ENCODE assay signal across 9 mouse cellular contexts in genomic region chr12:111275150-111275841, GRCm38 (mm10). TPM values are rescaled to one million over a fixed set of nuclear protein-coding genes. Genes with fewer than 3 reads are reported as not detected.
DNase-seq lines count a peak whose midpoint lies in the region; ATAC-seq and TF ChIP-seq lines count a peak whose summit lies in the region.
"Had no signal": no experiment of that assay in that cellular context is flagged by ENCODE, and none has a peak within 500 bp of the region (broad histone marks: within the 10 kb centered on the region; RNA-seq: fewer than 3 reads in every experiment).

No protein-coding gene starts in this region.

- peak overlapping the region; percentile 45 for H3K4me3 ChIP-seq in kidney, embryonic 14.5 days (ENCODE audit: low read length)
- H3K4me3 ChIP-seq in forebrain, postnatal 0 days (ENCODE audit: low read depth, low read length): peak overlapping the region; percentile 48
- peak overlapping the region; percentile 53 for H3K4me3 ChIP-seq in midbrain, embryonic 10.5 days

- H3K27me3 ChIP-seq in kidney, embryonic 14.5 days (ENCODE audit: control insufficient read depth, insufficient read depth, low read length): peaks cover 70% of the 10 kb centered on the region
- H3K27me3 ChIP-seq in forebrain, postnatal 0 days (ENCODE audit: insufficient read depth, low read length): peaks cover 54% of the 10 kb centered on the region
- H3K27me3 ChIP-seq in midbrain, embryonic 10.5 days (ENCODE audit: low read depth, poor library complexity, severe bottlenecking): peaks cover 75% of the 10 kb centered on the region

- no peaks in the 10 kb centered on the region for H3K36me3 ChIP-seq in kidney, embryonic 14.5 days (ENCODE audit: control insufficient read depth, insufficient read depth, low read length)
- H3K36me3 ChIP-seq in forebrain, postnatal 0 days (ENCODE audit: insufficient read depth): no peaks in the 10 kb centered on the region
- no peaks in the 10 kb centered on the region for H3K36me3 ChIP-seq in midbrain, embryonic 10.5 days

- H3K9ac ChIP-seq in kidney, embryonic 14.5 days (ENCODE audit: low read depth, low read length): peak overlapping the region; percentile 45
- H3K9ac ChIP-seq in forebrain, postnatal 0 days: peak overlapping the region; percentile 62

- ATAC-seq in kidney, embryonic 14.5 days (ENCODE audit: low FRiP score, low TSS enrichment): peak; percentile 14; the same call in 1 of the 2 replicates
- ATAC-seq in forebrain, postnatal 0 days: no peak

- peaks cover 6% of the 10 kb centered on the region; the same call in 1 of the 2 replicates for H3K9me3 ChIP-seq in kidney, embryonic 14.5 days (ENCODE audit: control insufficient read depth, low read length)
- H3K9me3 ChIP-seq in forebrain, postnatal 0 days (ENCODE audit: low read length): no peaks in the 10 kb centered on the region
- 0 out of 2 replicates have a peak, but pooled peaks cover 8% of the 10 kb centered on the region for H3K9me3 ChIP-seq in midbrain, embryonic 10.5 days (replicated peaks)

- no peak overlapping the region for H3K27ac ChIP-seq in kidney, embryonic 14.5 days (ENCODE audit: low read depth, low read length)
- H3K27ac ChIP-seq in forebrain, postnatal 0 days (ENCODE audit: low read depth, low read length): no peak overlapping the region
- no peak overlapping the region for H3K27ac ChIP-seq in midbrain, embryonic 10.5 days (replicated peaks)
- H3K27ac ChIP-seq: macrophage had no signal

- TF ChIP-seq CTCF in forebrain, postnatal 0 days (IDR thresholded peaks at IDR 0.05; ENCODE audit: low read depth): no peak

- peaks cover 18% of the 10 kb centered on the region for H3K4me1 ChIP-seq in kidney, embryonic 14.5 days (ENCODE audit: control insufficient read depth, insufficient read depth, low read length)
- 0 out of 2 replicates have a peak, but pooled peaks cover 3% of the 10 kb centered on the region for H3K4me1 ChIP-seq in forebrain, postnatal 0 days (ENCODE audit: insufficient read depth)
- peaks cover 36% of the 10 kb centered on the region for H3K4me1 ChIP-seq in midbrain, embryonic 10.5 days

- WGBS in kidney, embryonic 14.5 days: under 1% methylated on average over 46 of the region's 58 CpGs
- WGBS in forebrain, postnatal 0 days: 3% methylated on average over 58 of the region's 58 CpGs
- WGBS in midbrain, embryonic 10.5 days: under 1% methylated on average over 58 of the region's 58 CpGs

- intact Hi-C loops in left cerebral cortex, postnatal 10 days (cut with DNase I): no loop called here

- peak overlapping the region; percentile 67 for H3K4me2 ChIP-seq in kidney, embryonic 14.5 days (replicated peaks; ENCODE audit: low read depth, low read length)
- peak overlapping the region; percentile 82 for H3K4me2 ChIP-seq in forebrain, postnatal 0 days (ENCODE audit: low read depth)

- no peak for DNase-seq in kidney, adult 8-10 months
- DNase-seq in adrenal gland, postnatal 10 days: peak; percentile 77
- no peak for DNase-seq in forebrain, postnatal 0 days
- DNase-seq in midbrain, embryonic 10.5 days (ENCODE audit: low spot score): peak; percentile 48
- no peak for DNase-seq in frontal cortex, postnatal 36 days (ENCODE audit: low spot score in 2 of 2)
- DNase-seq in thymus, postnatal 0 days (ENCODE audit: low spot score): no peak
- DNase-seq in left cerebral cortex, postnatal 10 days (ENCODE audit: extremely low spot score in 1 of 2, low spot score in 2 of 2): no peak

RNA-seq across cellular contexts. Expression of gene Amn, which starts 4.4 kb away (rescaled TPM):
- polyA plus RNA-seq in kidney, embryonic 14.5 days (2014; fragmentation: Nextera tagmentation; extraction: Ambion mirVana): 7.8 and 14.5 TPM in 2 replicates
- total RNA-seq in adrenal gland, postnatal 10 days (2021): under 1 TPM in 1 of 2 experiments, not detected in 1; 0.27 TPM
- total RNA-seq in forebrain, postnatal 0 days (2014; rRNA removed): 22.7 and 24.7 TPM in 2 replicates
- polyA plus RNA-seq in forebrain, postnatal 0 days (2015; fragmentation: Nextera tagmentation; extraction: Ambion mirVana): 50.8 and 59.9 TPM in 2 replicates
- polyA plus RNA-seq in midbrain, embryonic 10.5 days (2016; fragmentation: Nextera tagmentation; extraction: Ambion mirVana): 0.11 and 0.17 TPM in 2 replicates
- 0.93 and 1.0 TPM in 2 replicates for polyA plus RNA-seq in thymus, postnatal 0 days (2015; fragmentation: Nextera tagmentation; extraction: Ambion mirVana)
- 10 to 100 TPM; 24.5 to 29.4 TPM for total RNA-seq in left cerebral cortex, postnatal 10 days (2021)
- polyA plus RNA-seq: macrophage had no signal

Comparison
In these comparisons a context has a peak if more than half of its experiments do, and no peak if none do; other contexts are left out.
1. DNase-seq: peak in adrenal gland, postnatal 10 days (single experiment) and midbrain, embryonic 10.5 days (single experiment); none in kidney, adult 8-10 months (0 of 2), forebrain, postnatal 0 days (single experiment), frontal cortex, postnatal 36 days (0 of 2), thymus, postnatal 0 days (single experiment) and left cerebral cortex, postnatal 10 days (0 of 2).
2. Peak in every context shown above with its lines, with median percentiles within 50 percentile points of each other: H3K4me3 ChIP-seq.